Mouse (Mus musculus) cerebellum, postnatal 36 days (tissue): ENCODE measurements around the gene Srgap2.

Experiments used
- DNase-seq, 2 experiments: peaks; one replicate each; pipeline ENCODE4 v3.0.0; 2021 to 2022; ENCODE audit warnings: mixed read lengths in 2 of 2

Gene Srgap2

GRCm38 (mm10) chr1:131403567-131403966 is 123.6 kb downstream of the Srgap2 start:
- no peak for DNase-seq

DNA sequence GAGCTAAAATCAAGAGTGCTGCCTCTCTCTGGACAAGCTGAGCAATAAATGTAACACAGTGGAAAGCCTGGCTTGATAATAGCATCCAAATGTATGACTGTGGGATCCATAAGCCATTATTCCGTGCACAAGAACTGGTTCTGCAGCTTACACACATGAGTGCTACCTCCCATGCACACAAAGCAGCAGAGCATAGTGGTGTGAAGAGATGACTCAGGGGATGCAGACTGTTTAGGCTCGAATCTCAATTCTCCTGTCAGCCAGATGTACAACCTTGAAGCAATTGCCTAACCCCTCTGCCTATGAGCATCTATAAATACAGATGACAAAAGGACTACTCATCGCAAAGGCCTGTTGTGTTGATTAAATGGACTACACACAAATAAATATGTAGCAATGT is 126.3 kb downstream of the Srgap2 start:
- DNase-seq = no peak

- no peak for DNase-seq
Observed at GRCm38 (mm10) chr1:131398181-131398580, 129.0 kb downstream of the Srgap2 start.

DNA sequence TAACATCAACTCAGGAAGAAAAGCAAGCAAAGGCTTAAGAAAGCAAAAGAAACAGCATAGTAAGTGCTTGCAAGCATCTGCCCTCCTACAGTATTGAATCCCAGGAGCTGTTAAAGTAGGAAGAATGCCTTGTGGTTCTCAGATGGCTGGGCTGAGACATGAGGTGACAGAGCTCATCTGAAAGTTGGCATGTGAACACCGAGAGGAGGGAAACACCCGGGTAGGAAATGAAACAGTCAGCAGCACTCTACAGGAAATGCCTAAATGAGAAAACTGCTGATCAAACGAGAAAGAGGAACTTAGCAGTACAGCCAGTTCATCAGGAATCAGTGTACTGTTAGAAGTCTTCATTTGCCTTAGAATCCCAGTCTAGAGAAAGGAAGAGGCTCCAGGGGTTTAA is 142.7 kb downstream of the Srgap2 start:
- DNase-seq = peak in 1 of 2 experiments; percentile 42

- DNase-seq = no peak
Observed at GRCm38 (mm10) chr1:131382184-131382583, 145.0 kb downstream of the Srgap2 start.

GRCm38 (mm10) chr1:131380254-131380653 is 146.9 kb downstream of the Srgap2 start:
- DNase-seq = no peak

- no peak for DNase-seq
Observed at GRCm38 (mm10) chr1:131378914-131379474, 148.2 kb downstream of the Srgap2 start.

GRCm38 (mm10) chr1:131378081-131378913 is 148.9 kb downstream of the Srgap2 start:
- DNase-seq = no peak

GRCm38 (mm10) chr1:131365832-131366231 is 161.3 kb downstream of the Srgap2 start:
- DNase-seq = no peak

GRCm38 (mm10) chr1:131364432-131364831 is 162.7 kb downstream of the Srgap2 start:
- DNase-seq = no peak

- DNase-seq = no peak
Observed at GRCm38 (mm10) chr1:131363887-131364286, 163.3 kb downstream of the Srgap2 start.

- DNase-seq = no peak
Observed at GRCm38 (mm10) chr1:131362089-131362488, 165.1 kb downstream of the Srgap2 start.

GRCm38 (mm10) chr1:131360800-131361199 is 166.4 kb downstream of the Srgap2 start:
- DNase-seq = no peak

- no peak for DNase-seq
Observed at GRCm38 (mm10) chr1:131359609-131360008, 167.5 kb downstream of the Srgap2 start.

GRCm38 (mm10) chr1:131357213-131357612 is 169.9 kb downstream of the Srgap2 start:
- DNase-seq = no peak

- DNase-seq = peak; percentile 84 to 87
Observed at GRCm38 (mm10) chr1:131351436-131351835, 175.7 kb downstream of the Srgap2 start.

DNA sequence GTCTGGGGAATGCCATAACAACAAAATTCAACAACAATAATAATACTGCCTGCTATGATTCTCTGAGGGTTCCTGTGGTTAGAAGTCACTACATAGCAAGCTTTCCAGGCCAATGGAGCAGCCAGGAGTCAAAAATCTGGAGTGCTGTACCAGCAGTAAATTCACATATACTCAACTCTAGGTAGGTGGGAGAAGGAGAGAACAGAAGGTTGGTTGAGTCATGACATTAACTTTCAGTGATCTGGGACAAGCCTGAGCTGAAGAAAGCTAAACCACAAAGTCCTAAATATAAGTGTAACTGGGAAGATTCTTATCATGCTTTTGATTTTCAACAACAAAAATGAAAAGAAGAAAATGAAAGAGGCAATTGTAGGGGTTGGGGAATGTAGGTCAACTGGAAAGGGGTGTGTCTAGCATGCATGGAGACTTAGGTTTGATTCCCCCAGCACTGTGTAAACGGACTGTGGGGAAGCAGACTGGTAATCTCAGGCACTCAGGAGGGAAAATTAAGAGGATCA is 177.1 kb downstream of the Srgap2 start:
- DNase-seq = no peak

GRCm38 (mm10) chr1:131347708-131348107 is 179.4 kb downstream of the Srgap2 start:
- no peak for DNase-seq

GRCm38 (mm10) chr1:131346916-131347555 is 180.1 kb downstream of the Srgap2 start:
- DNase-seq = no peak

GRCm38 (mm10) chr1:131345422-131346419 is 181.4 kb downstream of the Srgap2 start:
- no peak for DNase-seq

GRCm38 (mm10) chr1:131344691-131345090 is 182.5 kb downstream of the Srgap2 start:
- DNase-seq = no peak

DNA sequence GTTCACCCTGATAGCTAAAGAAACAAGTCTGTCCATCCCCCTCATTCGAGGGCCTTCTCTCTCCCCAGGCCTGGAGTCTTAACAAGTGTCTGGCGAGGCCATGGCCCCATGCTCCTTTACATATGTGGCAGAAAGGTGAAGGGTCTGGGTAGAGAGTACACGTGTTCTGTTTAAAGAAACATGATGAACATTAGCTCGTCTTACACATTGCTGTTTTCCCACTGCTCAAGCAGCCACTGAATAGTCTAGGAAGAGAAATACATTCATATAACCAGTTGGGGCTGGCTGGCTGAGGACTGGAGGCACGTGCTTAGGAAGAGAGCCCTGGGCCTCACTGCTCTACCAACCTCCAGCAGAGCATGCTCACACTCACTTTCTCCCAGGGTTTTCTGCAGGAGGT is 191.1 kb downstream of the Srgap2 start:
- DNase-seq = no peak
